Mouse (Mus musculus): ENCODE measurements around the gene Tekt3. TPM values are rescaled to one million over a fixed set of nuclear protein-coding genes. Genes with fewer than 3 reads are reported as not detected.
A peak's percentile ranks its signal among the peaks of the same experiment; 100 is the strongest.

The Tekt3 gene
- total RNA-seq, 2 experiments from 2014 or later = not detected

DNA sequence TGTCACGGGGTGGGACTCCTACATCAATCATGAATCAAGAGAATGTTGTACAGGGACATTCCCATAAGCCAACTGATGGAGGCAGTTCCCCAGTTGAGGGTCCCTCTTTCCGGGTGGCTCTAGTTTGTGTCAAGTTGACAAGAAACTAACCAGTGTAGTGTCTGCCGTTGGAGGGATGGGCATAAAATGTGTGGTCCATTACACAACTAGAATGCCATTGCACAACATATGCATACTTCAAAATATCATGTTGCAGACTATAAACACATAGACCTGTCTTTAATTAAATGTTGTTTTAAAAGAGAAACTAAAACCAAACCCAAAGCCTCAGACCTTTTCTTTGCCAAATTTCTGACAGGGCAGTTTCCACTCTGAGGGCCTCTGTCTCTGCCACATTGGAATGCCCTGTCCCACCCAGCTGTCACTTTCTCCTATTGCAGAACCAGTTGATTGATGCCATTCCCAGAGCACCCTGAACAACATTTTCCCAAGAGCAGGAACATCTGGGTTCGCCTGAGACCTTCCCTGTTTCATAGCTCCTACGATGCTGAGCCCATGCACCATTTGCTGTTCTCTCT is 3.0 kb upstream of the Tekt3 start:
- DNase-seq (ENCODE audit: low spot score in 2 of 2) = no peak

DNA sequence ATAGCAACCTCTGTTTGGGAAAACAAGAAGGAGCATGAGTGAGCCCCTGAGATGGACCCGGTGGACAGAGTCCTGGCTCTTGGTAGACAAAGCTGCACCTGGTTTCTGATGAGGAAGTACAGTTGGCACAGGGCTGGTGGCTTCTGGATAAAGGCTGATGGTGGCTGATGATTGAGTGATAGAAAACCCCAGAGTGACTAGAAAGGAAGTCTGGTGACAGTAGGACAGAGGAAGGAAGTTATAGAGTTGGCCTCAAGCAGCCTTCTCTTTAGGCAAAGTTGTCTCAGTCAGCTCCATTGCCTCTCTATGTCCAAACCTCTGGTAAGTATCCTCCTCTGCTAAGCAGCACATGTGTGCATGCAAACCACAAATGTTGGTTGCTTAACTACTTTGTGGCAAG is 1.5 kb upstream of the Tekt3 start:
- DNase-seq (ENCODE audit: low spot score in 2 of 2) = no peak

DNA sequence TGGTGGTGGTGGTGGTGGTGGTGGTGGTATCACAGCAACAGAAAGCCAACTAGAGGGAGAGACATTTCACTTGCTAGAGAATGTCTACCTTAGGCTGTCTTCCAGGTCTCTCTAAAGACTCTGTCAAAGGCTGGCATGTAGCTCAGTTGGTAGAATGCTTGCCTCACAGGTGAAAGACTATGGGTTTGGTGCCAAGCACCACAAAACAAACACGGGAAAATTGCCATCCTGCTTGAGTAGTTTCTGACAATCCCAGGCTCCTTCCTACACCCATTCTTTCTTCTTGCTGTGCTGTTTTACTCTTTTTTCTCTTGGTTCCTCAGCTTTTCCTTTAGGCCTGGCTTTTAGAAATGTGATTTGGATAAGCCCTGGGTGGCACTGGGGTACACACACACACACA is 5.1 kb downstream of the Tekt3 start:
- no peak for DNase-seq (ENCODE audit: low spot score in 2 of 2)

DNA sequence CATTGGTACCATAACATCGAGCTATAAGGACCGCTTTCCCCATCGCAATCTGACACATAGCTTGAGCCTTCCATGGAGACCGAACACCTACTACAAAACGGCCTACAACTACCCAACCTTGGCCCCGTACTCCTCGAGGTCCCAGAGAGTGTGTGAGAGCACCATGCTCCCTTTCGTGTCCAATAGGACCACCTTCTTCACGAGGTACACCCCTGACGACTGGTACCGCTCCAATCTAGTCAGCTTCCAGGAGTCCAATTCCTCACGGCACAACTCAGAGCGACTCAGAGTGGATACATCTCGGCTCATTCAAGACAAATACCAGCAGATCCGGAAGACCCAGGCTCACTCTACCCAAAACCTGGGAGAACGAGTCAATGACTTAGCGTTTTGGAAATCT is 8.6 kb downstream of the Tekt3 start:
- no peak for DNase-seq (ENCODE audit: low spot score in 2 of 2)

DNA sequence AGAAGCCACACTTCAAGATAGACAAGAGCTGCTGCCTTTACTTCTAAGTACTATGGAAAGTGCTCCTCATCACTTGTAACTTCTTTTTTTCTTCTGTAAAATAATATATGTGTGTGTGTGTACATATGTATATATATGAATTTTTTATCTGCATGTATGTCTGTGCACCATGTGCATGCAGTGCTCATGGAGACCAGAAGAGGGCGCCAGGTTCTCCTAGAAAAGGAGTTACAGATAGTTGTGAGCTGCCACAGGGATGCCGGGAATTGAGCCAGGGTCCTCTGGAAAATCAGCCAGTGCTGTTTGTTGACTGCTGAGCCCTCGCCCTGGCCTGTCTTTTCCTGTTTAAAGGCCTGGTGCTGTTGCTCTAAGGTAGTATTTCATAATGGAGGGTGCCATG is 23.1 kb downstream of the Tekt3 start:
- DNase-seq (ENCODE audit: low spot score in 2 of 2) = no peak

DNA sequence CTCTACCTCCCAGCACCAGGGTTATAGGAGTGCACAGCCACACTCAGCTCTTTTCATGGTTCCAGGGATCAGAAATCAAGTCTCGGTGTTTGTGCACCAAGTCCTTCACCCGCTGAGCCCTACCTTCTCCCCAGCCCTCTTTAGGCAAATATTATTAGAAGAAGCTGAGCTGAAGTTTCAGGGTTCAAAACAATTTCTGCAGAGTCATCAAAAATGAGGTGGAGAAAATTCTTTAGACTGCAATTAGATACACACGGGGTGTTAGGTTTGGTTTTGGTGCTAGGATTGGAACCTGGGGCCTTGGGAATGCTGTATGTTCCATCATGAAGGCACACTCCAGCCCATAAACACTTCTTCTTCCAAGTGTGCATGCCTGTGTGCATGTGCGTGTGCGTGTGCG is 27.2 kb downstream of the Tekt3 start:
- no peak for DNase-seq (ENCODE audit: low spot score in 2 of 2)

DNA sequence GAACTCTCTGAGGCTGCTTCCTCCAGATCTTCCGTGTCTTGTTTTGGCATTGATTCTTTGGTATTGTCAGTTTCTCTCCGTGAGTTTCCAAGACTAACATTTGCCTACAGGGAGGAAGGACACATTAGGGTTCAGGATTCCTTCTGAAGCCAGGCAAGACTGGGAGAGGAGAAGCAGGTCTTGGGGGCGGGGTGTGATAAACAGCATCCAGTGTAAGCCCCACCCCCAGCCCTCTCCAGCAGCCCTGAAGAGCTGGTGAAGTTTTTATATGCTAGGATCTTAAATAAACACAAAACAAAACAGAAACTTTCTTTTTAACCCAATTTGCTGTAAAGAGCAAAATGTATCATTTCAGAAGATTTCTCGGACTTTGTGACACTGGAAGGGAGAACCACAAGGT is 28.8 kb downstream of the Tekt3 start:
- no peak for DNase-seq (ENCODE audit: low spot score in 2 of 2)

DNA sequence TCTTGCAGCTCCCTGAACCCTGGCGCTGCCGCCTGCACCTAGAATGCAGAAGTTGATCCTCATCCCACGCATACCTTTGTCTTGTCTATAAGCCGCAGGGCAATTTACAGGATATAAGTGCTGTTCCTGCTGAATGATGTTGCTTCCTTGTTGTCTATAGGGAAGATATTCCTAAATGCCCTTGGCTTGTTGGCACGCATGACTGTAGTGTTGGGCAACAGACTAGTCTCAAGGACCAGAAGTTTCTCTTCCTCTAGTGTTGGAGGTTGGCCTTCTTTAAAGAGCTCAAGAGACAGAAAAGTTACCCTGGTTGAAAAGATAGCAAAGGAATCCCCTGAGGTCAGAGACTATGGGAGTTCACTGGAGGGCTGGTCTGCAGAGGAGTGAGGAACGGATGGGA is 29.5 kb downstream of the Tekt3 start:
- no peak for DNase-seq (ENCODE audit: low spot score in 2 of 2)

DNA sequence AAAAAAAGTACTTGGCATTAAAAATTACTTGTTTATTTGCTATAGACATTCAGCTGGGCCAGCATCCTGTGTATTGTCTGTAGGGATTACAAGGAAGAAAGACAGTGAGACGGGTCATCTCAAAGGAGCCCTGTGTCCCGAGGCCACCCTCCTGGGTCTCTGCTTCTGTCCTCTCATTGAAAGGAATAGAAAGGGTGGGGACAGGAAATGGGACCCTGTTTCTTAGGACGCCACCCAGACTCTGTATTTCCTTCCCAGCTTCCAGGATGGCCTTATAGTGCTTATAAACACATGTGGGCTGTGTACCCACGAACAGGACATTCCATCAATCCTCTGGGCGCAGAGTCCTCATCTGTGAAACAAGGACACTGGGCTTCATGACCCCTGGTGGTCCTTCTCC is 30.8 kb downstream of the Tekt3 start:
- no peak for DNase-seq (ENCODE audit: low spot score in 2 of 2)

DNA sequence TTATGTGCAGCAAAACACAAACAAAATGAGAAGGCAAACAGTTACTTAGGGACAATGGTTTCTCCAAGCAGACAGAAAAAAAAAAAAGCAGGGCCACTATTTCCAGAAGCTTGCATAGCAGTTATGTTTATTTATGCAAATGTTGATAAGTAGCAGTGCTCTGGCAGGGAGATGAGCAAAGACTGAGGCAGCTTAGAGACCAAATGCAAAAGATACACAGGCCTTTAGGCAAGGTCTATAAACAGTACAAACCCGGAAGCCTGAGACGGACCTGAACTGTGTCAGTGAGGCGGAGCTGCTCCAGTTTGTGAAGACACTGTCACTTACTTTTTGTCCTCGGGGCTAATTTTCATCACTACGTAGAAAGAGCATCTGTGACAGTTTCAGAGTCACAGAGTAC is 32.1 kb downstream of the Tekt3 start:
- no peak for DNase-seq (ENCODE audit: low spot score in 2 of 2)

DNA sequence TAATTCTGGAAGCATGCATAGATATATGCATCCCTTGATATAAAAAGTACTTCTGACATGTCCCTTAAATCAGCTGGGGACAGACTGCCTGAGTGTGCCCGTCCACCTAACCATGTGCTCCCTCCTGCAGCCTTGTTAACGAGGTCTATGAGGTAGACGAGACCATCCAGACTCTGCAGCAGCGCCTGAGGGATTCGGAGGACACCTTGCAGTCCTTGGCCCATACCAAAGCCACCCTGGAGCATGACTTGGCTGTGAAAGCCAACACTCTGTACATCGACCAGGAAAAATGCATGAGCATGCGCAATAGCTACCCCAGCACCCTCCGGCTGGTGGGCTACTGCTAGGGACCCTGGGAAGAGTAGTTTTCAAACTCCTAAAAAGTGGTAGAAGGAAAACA is 33.0 kb downstream of the Tekt3 start:
- DNase-seq (ENCODE audit: low spot score in 2 of 2) = no peak

DNA sequence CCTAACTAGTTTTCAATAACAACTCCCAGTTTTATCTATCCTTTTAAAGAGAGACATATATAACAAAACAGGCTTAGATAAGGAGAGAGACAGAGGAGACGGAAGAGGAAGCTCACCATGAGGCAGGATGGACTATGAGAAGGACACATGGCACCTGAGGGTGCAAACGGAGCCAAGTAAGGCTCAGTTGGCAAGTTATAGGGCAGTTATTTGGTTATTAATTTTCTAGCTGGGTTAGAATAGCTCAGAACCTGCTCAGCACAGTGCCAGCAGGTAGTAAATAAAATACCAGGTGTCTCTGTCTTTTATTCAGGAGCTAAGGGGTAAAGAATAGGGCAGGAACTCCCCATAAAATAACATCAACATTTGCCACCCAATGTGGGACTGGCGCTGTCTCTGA is 36.6 kb downstream of the Tekt3 start:
- no peak for DNase-seq (ENCODE audit: low spot score in 2 of 2)

DNA sequence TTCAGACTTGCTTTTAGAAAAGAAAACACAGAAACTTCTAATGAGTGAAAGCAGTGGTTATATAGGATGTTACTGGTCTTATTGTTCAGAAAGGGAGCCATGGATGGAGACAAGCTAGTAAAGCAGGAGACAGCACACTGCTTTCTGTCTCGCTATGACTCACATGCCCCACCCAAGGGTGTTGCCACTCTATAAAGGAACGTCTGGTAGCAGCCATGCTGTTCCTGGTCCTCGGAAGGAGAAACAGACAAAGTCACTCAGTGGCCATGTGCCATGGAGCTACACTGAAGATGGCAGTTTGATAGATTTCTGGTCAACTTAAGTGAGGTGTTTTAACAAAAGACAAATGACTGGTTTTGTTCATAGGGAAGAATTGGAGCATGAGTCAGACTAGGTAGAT is 37.9 kb downstream of the Tekt3 start:
- DNase-seq (ENCODE audit: low spot score in 2 of 2) = no peak

DNA sequence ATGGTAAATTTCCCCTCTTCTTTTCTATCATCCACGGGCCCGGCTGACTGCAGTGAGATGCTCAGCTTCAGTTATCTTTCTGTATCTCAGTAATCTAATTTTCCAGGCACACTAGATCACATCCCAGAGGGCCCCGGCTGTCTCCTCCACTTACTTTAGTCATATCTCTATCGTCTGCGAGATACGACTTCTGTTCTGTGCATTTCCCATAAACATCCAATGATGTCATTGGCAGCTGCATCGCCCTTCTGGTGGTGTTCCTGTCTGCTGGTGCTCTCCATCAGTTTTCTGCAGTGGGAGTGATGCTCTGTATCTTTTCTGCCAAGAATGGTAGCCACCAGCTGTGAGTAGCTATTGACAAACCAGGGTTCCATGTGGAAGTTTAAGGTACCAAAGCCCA is 41.8 kb downstream of the Tekt3 start:
- no peak for DNase-seq (ENCODE audit: low spot score in 2 of 2)

DNA sequence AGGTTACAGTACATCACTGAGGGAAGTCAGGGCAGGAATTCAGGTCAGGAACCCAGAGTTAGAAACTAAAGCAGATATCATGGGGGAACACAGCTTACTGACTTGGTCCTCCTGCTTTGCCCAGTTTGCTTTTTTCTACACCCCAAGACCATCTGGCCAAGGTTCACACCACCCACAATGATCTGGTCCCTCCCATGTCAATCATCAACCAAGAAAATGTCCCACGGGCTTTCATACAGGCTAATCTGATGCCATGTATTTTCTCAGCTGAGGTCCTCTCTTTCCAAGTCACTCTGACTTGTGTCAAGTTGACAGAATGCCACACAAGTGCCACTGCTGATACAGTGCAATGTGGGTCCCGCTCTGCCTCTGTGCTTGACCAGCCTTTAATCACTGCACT is 42.6 kb downstream of the Tekt3 start:
- no peak for DNase-seq (ENCODE audit: low spot score in 2 of 2)

DNA sequence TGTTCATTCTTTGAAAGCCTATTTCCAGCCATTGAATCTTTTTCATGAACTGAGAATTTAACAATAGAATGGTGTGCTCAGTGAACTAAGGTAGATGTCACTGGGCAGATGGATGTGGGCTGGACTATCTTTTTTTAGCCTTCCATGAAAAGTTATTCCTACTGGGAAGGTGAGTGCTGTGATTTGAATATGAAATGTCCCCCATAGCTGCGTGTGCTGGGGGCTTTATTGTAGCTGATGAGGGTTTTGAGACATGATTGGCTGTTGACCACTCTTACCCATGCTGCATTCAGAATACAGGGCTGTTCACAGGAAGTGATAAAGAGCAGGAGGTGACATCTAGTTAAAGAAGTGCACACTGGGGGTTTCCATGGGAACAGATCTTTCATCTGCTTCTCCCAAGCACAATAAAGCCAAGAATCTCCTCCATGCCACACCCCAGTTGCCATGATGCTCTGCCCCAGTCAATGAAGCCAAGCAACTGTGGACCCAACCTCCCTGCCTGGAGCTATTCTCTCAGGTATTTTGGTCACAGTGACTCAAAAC is 47.8 kb downstream of the Tekt3 start:
- no peak for DNase-seq (ENCODE audit: low spot score in 2 of 2)

DNA sequence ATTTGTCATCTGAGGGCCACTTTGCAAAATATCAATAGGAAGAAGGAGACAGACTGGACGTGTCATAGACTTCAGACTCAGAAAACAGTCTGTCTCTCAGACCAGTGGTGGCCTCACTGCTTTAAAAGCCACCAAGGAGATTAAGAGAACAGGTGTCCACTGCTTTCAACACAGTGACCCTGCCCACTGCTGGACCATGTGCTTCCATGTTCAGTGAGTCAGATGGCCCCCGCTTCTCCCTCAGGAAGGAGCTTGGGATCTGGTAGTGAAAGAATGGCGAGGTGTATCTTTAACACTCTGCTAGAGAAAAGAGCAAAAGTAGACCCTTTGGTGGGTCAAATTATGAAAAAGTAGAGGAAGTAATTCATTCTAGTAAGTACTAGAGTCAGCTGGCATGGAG is 48.9 kb downstream of the Tekt3 start:
- no peak for DNase-seq (ENCODE audit: low spot score in 2 of 2)

DNA sequence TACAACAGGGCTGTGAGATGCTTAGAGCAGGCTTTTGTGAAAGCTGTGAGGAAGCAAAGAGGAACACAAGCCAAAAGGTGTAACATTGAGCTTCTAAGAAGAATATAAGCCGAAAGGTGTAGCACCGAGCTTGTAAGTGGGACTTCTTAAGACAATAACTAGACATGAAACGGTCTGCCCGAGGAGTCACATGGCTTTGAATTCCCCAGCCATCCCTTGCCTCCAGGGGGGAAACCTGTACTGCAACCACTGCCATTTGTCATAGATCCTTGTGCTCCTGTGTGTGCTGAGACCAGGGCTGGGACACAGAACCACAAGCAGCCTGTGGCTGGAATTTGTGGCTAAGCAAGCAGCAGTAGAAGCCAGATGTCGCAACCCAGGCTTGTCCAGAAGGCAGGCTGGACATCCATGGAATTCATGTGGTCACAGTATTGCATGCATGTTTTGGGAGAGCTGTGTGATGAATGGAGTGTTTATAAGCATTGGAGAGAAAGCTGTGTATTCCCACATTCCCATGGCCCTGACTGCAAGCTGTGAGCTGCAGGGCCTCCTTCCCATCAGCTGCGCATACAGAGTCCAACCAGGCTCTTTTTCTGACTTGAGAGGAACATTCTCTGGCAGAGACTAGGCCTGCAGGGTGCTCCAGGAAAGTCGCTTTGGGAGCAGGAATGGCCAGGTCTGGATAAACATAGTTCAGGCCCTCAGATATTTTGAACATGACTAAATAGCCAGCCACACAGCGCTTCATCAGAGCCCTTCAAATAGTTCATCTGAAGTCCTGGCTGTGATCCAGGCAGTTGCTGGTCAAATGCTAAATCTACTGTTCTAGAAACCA is 53.6 kb downstream of the Tekt3 start:
- peak; percentile 27 to 77 for DNase-seq (ENCODE audit: low spot score in 2 of 2)

DNA sequence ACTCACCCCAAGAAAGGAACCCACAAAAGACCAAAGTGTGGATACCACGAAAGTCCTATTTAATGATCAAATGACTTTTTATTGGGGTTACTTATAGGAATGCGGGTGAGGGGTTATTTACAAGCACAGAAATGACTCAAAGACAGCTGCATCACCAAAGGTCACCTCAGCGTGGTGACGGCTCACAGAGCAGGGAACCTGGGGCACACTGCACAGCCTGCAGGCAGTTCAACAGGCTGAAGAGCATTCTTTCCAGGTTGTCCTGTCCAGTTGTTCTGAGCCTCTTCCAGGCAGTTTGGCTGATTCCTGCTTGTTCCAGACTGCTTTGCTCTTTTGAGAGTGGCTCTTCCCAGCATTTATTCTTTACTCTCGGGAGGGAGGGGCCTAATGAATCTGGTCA is 55.2 kb downstream of the Tekt3 start:
- no peak for DNase-seq (ENCODE audit: low spot score in 2 of 2)

DNA sequence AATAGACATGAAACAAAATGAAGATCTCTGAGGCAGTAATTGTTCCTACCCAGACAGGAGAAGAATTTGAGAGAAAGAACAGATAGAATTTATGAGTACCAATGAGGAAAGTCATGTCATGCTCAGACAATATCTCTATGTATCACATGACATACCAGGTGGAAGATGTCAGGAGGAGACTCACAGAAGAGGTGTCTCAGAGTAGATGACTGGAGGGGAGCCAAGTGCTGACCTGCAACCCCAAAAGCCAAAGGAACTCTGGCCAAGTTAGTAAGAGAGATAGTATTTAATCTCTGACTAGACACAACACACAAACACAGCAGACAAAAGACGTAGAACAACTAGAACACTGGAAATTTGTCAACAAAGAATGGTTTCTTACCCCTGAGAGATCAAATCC is 55.8 kb downstream of the Tekt3 start:
- no peak for DNase-seq (ENCODE audit: low spot score in 2 of 2)

DNA sequence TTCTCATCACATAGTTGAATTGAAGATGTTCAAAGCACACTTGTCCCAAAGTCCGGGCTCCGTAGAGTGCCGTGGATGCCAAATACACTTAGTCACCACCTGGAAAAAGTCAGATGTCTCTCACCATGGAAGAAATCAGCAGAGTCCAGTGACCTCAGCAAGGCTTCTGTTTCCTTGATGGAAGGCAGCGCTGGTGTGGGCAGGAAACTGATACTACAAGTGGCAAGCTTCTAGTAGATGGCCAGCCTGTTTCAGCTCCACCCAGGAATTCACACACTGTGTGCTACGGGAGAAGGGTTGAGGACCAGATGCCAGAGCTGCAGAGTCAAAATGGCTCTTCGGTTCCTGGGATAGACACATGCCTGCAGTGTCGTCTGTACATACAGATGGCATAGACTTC is 58.3 kb downstream of the Tekt3 start:
- no peak for DNase-seq (ENCODE audit: low spot score in 2 of 2)

DNA sequence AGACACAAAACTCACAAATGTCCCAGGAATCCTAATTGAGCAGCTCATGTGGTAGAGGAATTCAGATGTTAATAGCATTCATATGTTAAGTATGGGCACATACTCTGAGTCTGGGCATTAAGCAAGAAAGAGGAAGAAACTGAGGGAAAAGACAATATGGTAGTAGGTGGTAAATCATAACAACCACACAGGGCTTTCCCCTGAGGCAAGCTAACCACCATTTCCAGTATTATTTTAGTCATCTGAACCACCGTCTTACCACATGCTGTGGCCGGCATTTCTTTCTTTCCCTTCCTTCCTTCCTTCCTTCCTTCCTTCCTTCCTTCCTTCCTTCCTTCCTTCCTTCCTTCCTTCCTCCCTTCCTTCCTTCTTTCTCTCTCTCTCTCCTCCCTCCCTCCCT is 60.8 kb downstream of the Tekt3 start:
- no peak for DNase-seq (ENCODE audit: low spot score in 2 of 2)

DNA sequence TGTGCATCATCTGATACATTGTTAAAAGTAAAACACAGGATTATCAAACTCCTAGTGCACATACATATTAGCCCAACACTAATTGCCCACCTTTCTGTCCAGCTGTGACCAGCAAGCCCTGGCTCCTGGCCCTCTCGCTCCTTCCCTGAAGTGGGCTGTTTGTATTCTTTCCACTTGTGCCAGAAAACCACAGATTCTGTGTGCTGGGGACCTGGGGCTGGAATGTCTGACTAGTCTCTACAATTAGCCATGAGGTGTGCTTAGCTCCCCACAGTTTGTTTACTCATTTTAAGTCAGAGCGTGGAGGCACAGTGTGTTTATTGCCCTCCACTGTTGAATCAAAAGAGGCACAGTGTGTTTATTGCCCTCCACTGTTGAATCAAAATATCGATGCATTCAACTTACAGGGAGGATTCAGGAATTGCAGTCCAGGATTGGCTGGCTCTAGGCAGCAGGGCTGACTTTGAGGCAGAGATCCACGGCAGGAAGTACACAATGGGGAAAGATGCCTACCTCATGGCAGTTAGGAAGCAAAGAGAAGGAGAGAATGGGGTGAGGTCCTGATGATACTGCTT is 61.4 kb downstream of the Tekt3 start:
- no peak for DNase-seq (ENCODE audit: low spot score in 2 of 2)

Measured in gastrocnemius, postnatal 4 days (tissue).